Mouse (Mus musculus): Measurements from ENCODE around the gene Gm17467.
"Not testable (repeated sequence)": the region's sequence is repeated elsewhere in the genome, so short reads cannot be mapped to it uniquely, and the experiment has no call there.

Gm17467 gene

GRCm38 (mm10) chrX:123704691-123705090, at the start of gene Gm17467:
Gm17467 (minus strand) TSS chrX:123704791.
- DNase-seq (ENCODE audit: low read depth, low spot score) = not testable (repeated sequence)
